Mouse (Mus musculus) embryonic stem cell, embryonic (primary cell): ENCODE measurements around the gene Lrrc55.

ENCODE experiments used
- CTCF ChIA-PET, 4 experiments: fragments of 300-600 bp in 2 of 4; fragments of 350-600 bp in 2 of 4; sonication (Branson Sonifier 250); formaldehyde crosslinking; loops; one replicate each; lab custom pipeline; 2022; ENCODE audit warnings: inconsistent platforms in 2 of 4; lab: Charles Lee
- POLR2A ChIA-PET, 4 experiments: fragments of 300-600 bp in 2 of 4; fragments of 350-600 bp in 2 of 4; sonication (Branson Sonifier 250); formaldehyde crosslinking; loops; one replicate each; lab custom pipeline; 2022; ENCODE audit warnings: antibody characterized with exemption in 4 of 4, inconsistent platforms in 1 of 4; lab: Charles Lee

The Lrrc55 gene

DNA sequence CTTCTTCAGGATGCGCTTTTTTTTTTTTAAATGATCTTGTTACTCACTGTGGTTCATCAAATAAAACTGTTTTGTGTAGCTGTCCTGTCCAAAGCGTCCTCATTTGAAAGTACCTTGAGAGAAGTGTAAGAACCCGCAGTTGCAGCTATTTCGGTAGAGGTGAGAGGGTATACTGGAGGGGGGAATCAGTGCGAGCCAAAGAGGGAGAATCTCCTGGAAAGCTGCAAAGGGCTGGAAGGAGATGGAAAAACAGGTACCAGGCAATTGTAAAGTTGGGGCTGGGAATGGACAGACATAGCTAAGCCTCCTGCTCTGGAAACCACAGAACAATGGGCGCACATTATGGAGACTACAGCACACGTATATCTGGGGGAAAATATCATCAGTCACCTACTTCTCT lies 57.2 kb downstream of the Lrrc55 start:
- CTCF ChIA-PET = interaction anchor here in 2 of 4 experiments (0.6 to 1.3 kb wide), 3 partner anchors 44 to 107 kb away, joined by 3 to 6 read pairs (median 3); no protein-coding TSS in a partner anchor
- POLR2A ChIA-PET = interaction anchor here in 1 of 4 experiments (0.6 kb wide), 1 partner anchor 195 kb away, joined by 3 read pairs; no protein-coding TSS in a partner anchor

- CTCF ChIA-PET = interaction anchor here in 2 of 4 experiments (1.1 to 1.3 kb wide), 2 partner anchors 107 kb away, joined by 3 read pairs; no protein-coding TSS in a partner anchor
- POLR2A ChIA-PET = interaction anchor here in 1 of 4 experiments (0.6 kb wide), 1 partner anchor 194 kb away, joined by 3 read pairs; no protein-coding TSS in a partner anchor
Measured at GRCm38 (mm10) chr2:85139393-85139792, 57.6 kb downstream of the Lrrc55 start.

- POLR2A ChIA-PET = no interaction called here
- CTCF ChIA-PET = interaction anchor here in 1 of 4 experiments (0.7 kb wide), 1 partner anchor 450 kb away, joined by 4 read pairs; no protein-coding TSS in a partner anchor
Measured at GRCm38 (mm10) chr2:85138143-85138542, 58.9 kb downstream of the Lrrc55 start.

DNA sequence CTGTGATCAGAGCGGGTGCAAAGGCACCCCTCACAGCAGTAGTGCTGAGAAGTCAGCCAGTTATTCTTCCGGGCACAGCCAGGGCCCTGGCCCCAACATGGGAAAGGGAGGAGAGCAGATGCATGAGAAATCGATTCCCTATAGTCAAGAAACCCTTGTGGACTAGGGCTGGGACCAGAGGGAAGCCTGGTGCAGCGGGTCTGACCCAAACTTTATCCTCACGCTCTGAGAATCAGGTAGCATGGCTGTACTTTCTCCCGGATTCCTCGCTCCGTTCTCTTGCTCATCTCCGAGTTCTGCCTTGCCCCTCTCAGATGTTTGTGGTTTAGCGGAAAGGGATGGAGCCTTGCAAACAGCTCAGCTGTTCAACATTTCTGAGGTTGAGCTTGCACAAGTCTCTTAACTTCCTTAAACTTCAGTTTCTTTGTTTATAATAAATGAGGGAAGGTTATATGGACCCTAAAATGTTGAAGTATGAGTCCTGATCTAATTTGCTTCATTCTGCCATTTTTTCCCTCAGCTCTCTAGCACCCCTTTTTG lies 59.3 kb downstream of the Lrrc55 start:
- ChIA-PET POLR2A (no interaction called here), CTCF (interaction anchor here in 1 of 4 experiments (0.7 kb wide), 1 partner anchor 451 kb away, joined by 4 read pairs; no protein-coding TSS in a partner anchor)

GRCm38 (mm10) chr2:85136831-85137520 lies 60.0 kb downstream of the Lrrc55 start:
- CTCF ChIA-PET = interaction anchor here in 2 of 4 experiments (1.1 to 1.8 kb wide), 4 partner anchors 13 to 110 kb away, joined by 4 to 9 read pairs (median 4); no protein-coding TSS in a partner anchor
- POLR2A ChIA-PET = interaction anchor here in 1 of 4 experiments (0.9 kb wide), 1 partner anchor 10 kb away, joined by 3 read pairs; no protein-coding TSS in a partner anchor

DNA sequence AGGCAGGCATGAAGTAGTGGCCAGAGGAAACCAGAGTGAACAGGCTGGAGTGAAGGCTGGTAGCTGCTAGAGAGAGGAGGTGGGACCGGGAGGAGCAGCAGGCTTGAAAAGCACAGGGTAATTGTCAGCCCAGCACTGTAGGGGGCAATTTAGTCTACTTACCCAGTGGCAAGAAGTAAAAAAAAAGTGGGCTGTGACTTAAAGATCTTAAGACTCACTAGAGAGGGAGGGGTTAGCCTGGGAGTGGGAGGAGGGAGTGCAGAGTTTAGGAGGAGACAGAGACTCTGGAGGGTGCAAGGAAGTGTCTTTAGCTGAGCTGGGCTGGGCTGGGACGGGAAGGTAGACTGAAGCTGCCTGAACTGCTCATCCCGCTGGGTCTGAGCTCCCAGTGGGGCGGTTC lies 60.9 kb downstream of the Lrrc55 start, which contains the start of gene Aplnr:
Gene Aplnr, plus strand, starts transcription at position 137 of the 400 bp plus-strand sequence.
- ChIA-PET POLR2A (interaction anchor here in 1 of 4 experiments (0.9 kb wide), 1 partner anchor 11 kb away, joined by 3 read pairs; no protein-coding TSS in a partner anchor), CTCF (interaction anchor here in 2 of 4 experiments (1.1 to 1.8 kb wide), 4 partner anchors 12 to 110 kb away, joined by 4 to 9 read pairs (median 4); no protein-coding TSS in a partner anchor)

GRCm38 (mm10) chr2:85135099-85135498 lies 61.9 kb downstream of the Lrrc55 start:
- ChIA-PET POLR2A (no interaction called here), CTCF (no interaction called here)

DNA sequence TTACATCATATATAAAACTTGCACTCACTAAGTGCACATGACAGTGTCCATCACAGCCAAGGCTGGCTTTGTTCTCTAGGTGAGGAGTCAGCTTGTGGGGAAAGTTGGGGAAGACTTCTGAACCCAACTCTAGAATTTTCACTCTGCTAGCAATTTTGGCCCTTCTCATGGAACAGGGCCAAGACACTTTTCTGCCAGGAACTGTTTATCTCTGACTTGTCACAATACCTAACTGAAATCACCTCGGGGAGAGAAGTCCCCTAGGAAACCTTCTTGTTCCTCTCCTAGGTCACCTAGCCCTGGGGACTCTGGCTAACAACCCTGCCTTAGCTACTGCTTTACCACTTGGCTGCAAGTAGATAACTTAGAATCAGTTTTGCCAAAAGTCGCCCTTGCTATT lies 64.8 kb downstream of the Lrrc55 start:
- POLR2A ChIA-PET = interaction anchor here in 1 of 4 experiments (0.7 kb wide), 2 partner anchors 88 to 469 kb away, joined by 5 read pairs; no protein-coding TSS in a partner anchor
- CTCF ChIA-PET = interaction anchor here in 2 of 4 experiments (0.6 to 11.5 kb wide), 4 partner anchors 8 to 244 kb away, joined by 3 to 99 read pairs (median 4); no protein-coding TSS in a partner anchor

DNA sequence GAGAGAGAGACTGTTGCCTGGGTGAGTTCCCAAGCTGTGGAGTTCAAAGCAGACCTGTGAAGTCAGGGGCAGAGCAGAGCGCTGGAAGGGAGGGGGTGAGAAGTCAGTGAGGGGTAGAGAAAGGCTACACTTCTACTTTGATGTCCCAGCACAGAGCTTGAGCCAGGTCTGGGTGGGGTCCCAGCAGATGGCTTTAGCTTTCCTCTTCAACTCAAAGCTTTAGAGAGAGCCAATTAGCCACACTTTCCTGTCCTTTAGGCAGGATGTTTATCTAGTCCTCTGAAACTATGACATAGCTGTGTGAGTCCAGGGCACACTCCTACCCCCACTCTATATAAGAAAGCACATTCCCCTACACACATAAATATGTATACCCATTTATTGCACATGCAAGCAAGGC lies 65.3 kb downstream of the Lrrc55 start:
- POLR2A ChIA-PET = interaction anchor here in 1 of 4 experiments (0.7 kb wide), 2 partner anchors 88 to 469 kb away, joined by 5 read pairs; no protein-coding TSS in a partner anchor
- CTCF ChIA-PET = interaction anchor here in 2 of 4 experiments (0.6 to 11.5 kb wide), 4 partner anchors 8 to 243 kb away, joined by 3 to 99 read pairs (median 4); no protein-coding TSS in a partner anchor

GRCm38 (mm10) chr2:85131226-85131625 lies 65.8 kb downstream of the Lrrc55 start:
- ChIA-PET POLR2A (no interaction called here), CTCF (interaction anchor here in 1 of 4 experiments (11.5 kb wide), 1 partner anchor 115 kb away, joined by 99 read pairs; no protein-coding TSS in a partner anchor)

DNA sequence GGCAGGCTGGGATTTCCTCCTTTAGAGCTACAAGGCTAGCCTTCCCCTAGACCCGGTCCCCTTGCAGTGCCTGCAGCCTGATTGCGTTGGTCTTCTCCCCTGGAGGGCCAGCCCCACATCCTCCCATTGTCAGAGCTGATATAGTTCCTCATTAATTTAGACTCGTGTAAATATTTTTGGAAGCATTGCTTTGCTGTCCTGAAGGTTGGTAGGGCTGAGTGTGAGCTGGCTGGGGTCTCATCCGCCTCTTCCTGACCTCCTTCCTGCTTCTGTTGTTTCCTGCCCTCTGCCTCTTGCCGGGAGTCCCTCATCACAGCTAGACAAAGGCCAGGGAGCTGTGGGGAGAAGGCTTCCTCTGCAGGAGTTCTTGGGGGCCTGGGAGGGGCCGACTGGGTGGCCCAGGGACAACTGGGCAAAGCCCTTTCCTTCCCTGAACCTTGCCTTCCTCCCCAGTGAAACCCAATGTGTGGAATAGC lies 67.5 kb downstream of the Lrrc55 start:
- CTCF ChIA-PET = interaction anchor here in 2 of 4 experiments (0.9 to 11.5 kb wide), 3 partner anchors 117 kb away, joined by 3 to 99 read pairs (median 7); no protein-coding TSS in a partner anchor
- POLR2A ChIA-PET = interaction anchor here in 1 of 4 experiments (0.5 kb wide), 1 partner anchor 471 kb away, joined by 3 read pairs; no protein-coding TSS in a partner anchor

DNA sequence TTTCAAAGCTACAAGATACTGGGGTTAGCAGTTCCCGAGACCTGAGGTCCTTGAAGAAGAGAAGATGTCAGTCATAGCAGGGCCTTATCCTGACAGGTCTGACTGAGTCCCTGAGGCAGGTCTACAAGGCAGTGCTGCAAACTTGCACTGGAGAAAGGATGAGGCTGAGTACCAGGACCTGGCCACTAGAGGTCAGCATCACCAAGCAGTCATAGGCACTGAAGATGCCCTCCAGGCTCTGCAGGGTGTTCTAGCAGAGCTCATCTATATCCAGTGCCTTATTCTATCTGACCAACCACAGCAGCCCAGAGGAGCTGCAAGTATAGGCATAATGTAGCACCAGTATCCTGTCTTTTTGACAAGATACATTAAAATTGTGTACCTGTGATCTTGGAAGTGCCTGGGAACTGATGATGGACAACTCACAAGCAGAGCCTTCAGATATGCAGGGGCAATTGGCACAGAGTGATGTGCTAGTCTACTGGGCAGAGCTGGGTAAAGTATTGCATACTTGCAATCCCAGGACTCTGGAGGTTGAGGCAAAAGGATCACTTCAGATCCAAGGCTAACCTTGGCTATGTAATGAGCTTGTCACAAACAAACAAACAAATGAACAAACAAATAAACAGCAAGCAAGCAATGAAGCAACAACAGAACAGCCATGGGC lies 73.0 kb downstream of the Lrrc55 start:
- CTCF ChIA-PET = interaction anchor here (0.5 to 11.5 kb wide), 23 partner anchors 8 to 437 kb away, joined by 3 to 99 read pairs (median 4); partner anchors contain the start of gene Aplnr (in 2 of the 4)
- POLR2A ChIA-PET = interaction anchor here in 1 of 4 experiments (0.5 kb wide), 1 partner anchor 41 kb away, joined by 3 read pairs; no protein-coding TSS in a partner anchor

- CTCF ChIA-PET = interaction anchor here (0.5 to 11.5 kb wide), 20 partner anchors 9 to 438 kb away, joined by 3 to 99 read pairs (median 4); partner anchors contain the start of gene Aplnr (in 1 of the 4)
- POLR2A ChIA-PET = no interaction called here
Measured at GRCm38 (mm10) chr2:85123187-85123868, 73.7 kb downstream of the Lrrc55 start.
